Comparison of ENCODE assay signal across 7 mouse cellular contexts in genomic region chrX:162719615-162720014, GRCm38 (mm10). TPM values are rescaled to one million over a fixed set of nuclear protein-coding genes. Genes with fewer than 3 reads are reported as not detected.
A peak's percentile ranks its signal among the peaks of the same experiment; 100 is the strongest.
DNase-seq lines count a peak whose midpoint lies in the region; ATAC-seq lines count a peak whose summit lies in the region.

No protein-coding gene starts in this region.

- H3K36me3 ChIP-seq in limb, embryonic 10.5 days: no peaks in the 10 kb centered on the region

- H3K4me3 ChIP-seq in limb, embryonic 10.5 days: no peak overlapping the region

- H3K4me1 ChIP-seq in limb, embryonic 10.5 days: no peaks in the 10 kb centered on the region

- no peak overlapping the region for H3K27ac ChIP-seq in limb, embryonic 10.5 days

- 31% methylated on average over 2 of the region's 2 CpGs for WGBS in limb, embryonic 10.5 days

- peak; percentile 65 for ATAC-seq in CD4-positive, CD25-positive, alpha-beta regulatory T cell, adult 4 months

- 0 out of 2 replicates have a peak, but pooled peaks cover 1% of the 10 kb centered on the region for H3K27me3 ChIP-seq in limb, embryonic 10.5 days (ENCODE audit: low read depth, poor library complexity, severe bottlenecking)

- DNase-seq in layer of hippocampus, adult 11-12 months (ENCODE audit: low spot score): peak; percentile 23
- no peak for DNase-seq in layer of hippocampus, postnatal 36 days
- DNase-seq in T-cell, adult 2 months (ENCODE audit: low spot score): peak; percentile 41
- peak; percentile 34 for DNase-seq in embryo, embryonic 9.5 days (ENCODE audit: extremely low spot score)
- DNase-seq in limb, embryonic 10.5 days (ENCODE audit: low spot score): peak; percentile 47
- DNase-seq in spleen, postnatal 4 days (ENCODE audit: low spot score in 2 of 2): peak; percentile 28 to 76

- H3K9me3 ChIP-seq in limb, embryonic 10.5 days (replicated peaks): no peaks in the 10 kb centered on the region

RNA-seq across cellular contexts. Expression of gene Rbbp7, which starts 40.6 kb away (rescaled TPM):
- 100 to 1,000 TPM; 154 to 164 TPM for total RNA-seq in layer of hippocampus, postnatal 36 days (2021)
- 100 to 1,000 TPM; 121 to 140 TPM for polyA plus RNA-seq in CD4-positive, CD25-positive, alpha-beta regulatory T cell, adult 4 months (2017; shearing (Covaris generic))
- 417 and 443 TPM in 2 replicates for polyA plus RNA-seq in limb, embryonic 10.5 days (2016; fragmentation: Nextera tagmentation; extraction: Ambion mirVana)

Comparison
In these comparisons a context has a peak if more than half of its experiments do, and no peak if none do; other contexts are left out.
1. DNase-seq: peak in layer of hippocampus, adult 11-12 months (single experiment), T-cell, adult 2 months (single experiment), embryo, embryonic 9.5 days (single experiment), limb, embryonic 10.5 days (single experiment) and spleen, postnatal 4 days (2 of 2); none in layer of hippocampus, postnatal 36 days (0 of 2).